Mouse (Mus musculus) E14TG2a.4 (cell line): ENCODE results near the gene Erbb4.

Experiments
- H3K27me3 ChIP-seq: 2 replicates; pipeline ENCODE4 v1.6.1; 2014; ENCODE audit warnings: low read length, control low read depth; ENCODE audit not compliant: insufficient read depth
- H3K36me3 ChIP-seq: 2 replicates; pipeline ENCODE4 v1.6.1; 2014; ENCODE audit warnings: low read length, control low read depth; ENCODE audit not compliant: insufficient read depth
- H3K4me1 ChIP-seq: replicated peaks from 2 replicates; pipeline ENCODE4 v1.6.1; 2014; ENCODE audit warnings: low read depth, low read length, control low read depth
- H3K4me3 ChIP-seq: replicated peaks from 2 replicates; pipeline ENCODE4 v1.5.1; 2014; ENCODE audit warnings: mild to moderate bottlenecking, low read length
- H3K9me3 ChIP-seq: 2 replicates; pipeline ENCODE4 v1.6.1; 2014; ENCODE audit warnings: low read length, control low read depth
- CTCF ChIP-seq: conservative IDR thresholded peaks from 2 replicates; pipeline ENCODE4 v1.5.1; 2014; ENCODE audit warnings: low read length
- NANOG ChIP-seq: IDR thresholded peaks from 2 replicates; pipeline ENCODE4 v1.6.1; 2014; ENCODE audit warnings: borderline replicate concordance, low read length, mixed read lengths
- POU5F1 ChIP-seq: IDR thresholded peaks from 2 replicates; pipeline ENCODE4 v1.6.1; 2014; ENCODE audit warnings: low read length, borderline replicate concordance

The Erbb4 gene

GRCm38 (mm10) chr1:68542942-68543341 lies 564.9 kb downstream of the Erbb4 start:
- Histone ChIP-seq H3K9me3 (no peaks in the 10 kb centered on the region), H3K36me3 (no peaks in the 10 kb centered on the region), H3K4me3 (no peak overlapping the region), H3K4me1 (no peaks in the 10 kb centered on the region), H3K27me3 (no peaks in the 10 kb centered on the region)
- TF ChIP-seq POU5F1 = no peak
- no peak for TF ChIP-seq CTCF
- TF ChIP-seq NANOG = no peak

GRCm38 (mm10) chr1:68517820-68518219 lies 590.0 kb downstream of the Erbb4 start:
- no peaks in the 10 kb centered on the region for H3K9me3 ChIP-seq
- H3K4me3 ChIP-seq = no peak overlapping the region
- TF ChIP-seq CTCF (no peak), POU5F1 (no peak), NANOG (no peak)

GRCm38 (mm10) chr1:68503873-68504272 lies 604.0 kb downstream of the Erbb4 start:
- Histone ChIP-seq H3K4me1 (no peaks in the 10 kb centered on the region), H3K4me3 (no peak overlapping the region), H3K9me3 (no peaks in the 10 kb centered on the region), H3K27me3 (no peaks in the 10 kb centered on the region), H3K36me3 (no peaks in the 10 kb centered on the region)
- TF ChIP-seq CTCF = no peak
- TF ChIP-seq POU5F1 = no peak
- no peak for TF ChIP-seq NANOG

More at GRCm38 (mm10) chr1:68517820-68518219, 590.0 kb downstream of the Erbb4 start:
- Histone ChIP-seq H3K4me1 (no peaks in the 10 kb centered on the region), H3K27me3 (no peaks in the 10 kb centered on the region), H3K36me3 (no peaks in the 10 kb centered on the region)

GRCm38 (mm10) chr1:68501561-68501960 lies 606.3 kb downstream of the Erbb4 start:
- no peaks in the 10 kb centered on the region for H3K36me3 ChIP-seq
- H3K9me3 ChIP-seq = no peaks in the 10 kb centered on the region
- no peak overlapping the region for H3K4me3 ChIP-seq
- no peaks in the 10 kb centered on the region for H3K27me3 ChIP-seq
- H3K4me1 ChIP-seq = no peaks in the 10 kb centered on the region
- TF ChIP-seq CTCF (no peak), NANOG (no peak), POU5F1 (no peak)

- TF ChIP-seq POU5F1 = no peak
- no peak for TF ChIP-seq NANOG
- TF ChIP-seq CTCF = no peak
- H3K4me3 ChIP-seq = no peak overlapping the region
- H3K9me3 ChIP-seq = peaks cover 4% of the 10 kb centered on the region; the same call in 1 of the 2 replicates
- no peaks in the 10 kb centered on the region for H3K27me3 ChIP-seq
- no peaks in the 10 kb centered on the region for H3K36me3 ChIP-seq
- H3K4me1 ChIP-seq = no peaks in the 10 kb centered on the region
Measured at GRCm38 (mm10) chr1:68466390-68466960, 641.4 kb downstream of the Erbb4 start.

GRCm38 (mm10) chr1:68451274-68451673 lies 656.6 kb downstream of the Erbb4 start:
- Histone ChIP-seq H3K4me3 (no peak overlapping the region), H3K9me3 (no peaks in the 10 kb centered on the region), H3K4me1 (no peaks in the 10 kb centered on the region), H3K27me3 (no peaks in the 10 kb centered on the region), H3K36me3 (no peaks in the 10 kb centered on the region)
- TF ChIP-seq CTCF (no peak), NANOG (no peak), POU5F1 (no peak)

- Histone ChIP-seq H3K4me1 (no peaks in the 10 kb centered on the region), H3K36me3 (no peaks in the 10 kb centered on the region), H3K4me3 (no peak overlapping the region), H3K9me3 (no peaks in the 10 kb centered on the region), H3K27me3 (no peaks in the 10 kb centered on the region)
- TF ChIP-seq POU5F1 (no peak), CTCF (no peak), NANOG (no peak)
Measured at GRCm38 (mm10) chr1:68424336-68424983, 683.4 kb downstream of the Erbb4 start.

- H3K4me1 ChIP-seq = no peaks in the 10 kb centered on the region
- TF ChIP-seq POU5F1 (no peak), NANOG (no peak), CTCF (no peak)
- no peaks in the 10 kb centered on the region for H3K36me3 ChIP-seq
- no peak overlapping the region for H3K4me3 ChIP-seq
- H3K27me3 ChIP-seq = no peaks in the 10 kb centered on the region
- H3K9me3 ChIP-seq = no peaks in the 10 kb centered on the region
Measured at GRCm38 (mm10) chr1:68401204-68401603, 706.7 kb downstream of the Erbb4 start.

- Histone ChIP-seq H3K4me3 (no peak overlapping the region), H3K36me3 (no peaks in the 10 kb centered on the region), H3K9me3 (no peaks in the 10 kb centered on the region), H3K27me3 (no peaks in the 10 kb centered on the region), H3K4me1 (no peaks in the 10 kb centered on the region)
- TF ChIP-seq POU5F1 = no peak
- TF ChIP-seq CTCF = no peak
Measured at GRCm38 (mm10) chr1:68371531-68371930, 736.3 kb downstream of the Erbb4 start.
